Mouse (Mus musculus) liver, embryonic 14.5 days (tissue): ENCODE results near the gene Mre11a. TPM values are rescaled to one million over a fixed set of nuclear protein-coding genes. Genes with fewer than 3 reads are reported as not detected.

Experiments used
- ATAC-seq: fragments of 200-750 bp; cut with Nextera tagmentation; 2 replicates; pipeline ENCODE4 v1.8.0; 2017; ENCODE audit warnings: moderate number of reproducible peaks, mild to moderate bottlenecking, moderate library complexity; ENCODE audit not compliant: insufficient read depth
- DNase-seq, 3 experiments: peaks; one replicate each; pipeline ENCODE4 v3.0.0-alpha.2; 2012 to 2013; ENCODE audit warnings: low read depth in 3 of 3, low spot score in 3 of 3
- H3K27ac ChIP-seq: fragments of 300-500 bp; sonication (generic); 2 replicates; pipeline ENCODE4 v1.5.1; 2014; ENCODE audit warnings: moderate library complexity, mild to moderate bottlenecking, control low read depth, inconsistent platforms
- H3K27me3 ChIP-seq: fragments of 300-500 bp; sonication (generic); 2 replicates; pipeline ENCODE4 v1.6.1; 2014; ENCODE audit warnings: mild to moderate bottlenecking, low read length, moderate library complexity; ENCODE audit not compliant: control insufficient read depth, insufficient read depth
- H3K36me3 ChIP-seq: fragments of 300-500 bp; sonication (generic); replicated peaks from 2 replicates; pipeline ENCODE4 v1.6.1; 2014; ENCODE audit warnings: low read depth; ENCODE audit not compliant: control insufficient read depth, insufficient read depth
- H3K4me1 ChIP-seq, 2 experiments: fragments of 200-500 bp in 1 of 2; fragments of 300-500 bp in 1 of 2; sonication (generic) in 1 of 2; replicated peaks; 2 replicates each; pipeline ENCODE4 v1.6.1; 2012 to 2014; ENCODE audit warnings: antibody characterized with exemption in 1 of 2, inconsistent platforms in 1 of 2, low read length in 1 of 2; ENCODE audit not compliant: control insufficient read depth in 2 of 2, insufficient read depth in 2 of 2
- H3K4me2 ChIP-seq: fragments of 300-500 bp; sonication (generic); 2 replicates; pipeline ENCODE4 v1.6.1; 2014; ENCODE audit warnings: low read depth, mild to moderate bottlenecking, control low read depth, moderate library complexity
- H3K4me3 ChIP-seq, 2 experiments: fragments of 200-500 bp in 1 of 2; fragments of 300-500 bp in 1 of 2; sonication (generic) in 1 of 2; 2 replicates each; pipeline ENCODE4 v1.5.1; 2012 to 2014; ENCODE audit warnings: low read depth in 2 of 2, low read length in 2 of 2, mild to moderate bottlenecking in 2 of 2, control low read depth in 1 of 2, inconsistent platforms in 1 of 2, moderate library complexity in 1 of 2; ENCODE audit not compliant: insufficient read depth in 1 of 2
- H3K9ac ChIP-seq: fragments of 300-500 bp; sonication (generic); replicated peaks from 2 replicates; pipeline ENCODE4 v1.6.1; 2014; ENCODE audit warnings: mild to moderate bottlenecking, control low read depth, moderate library complexity
- H3K9me3 ChIP-seq: fragments of 300-500 bp; sonication (generic); 2 replicates; pipeline ENCODE4 v1.6.1; 2016; ENCODE audit warnings: low read length, mixed read lengths; ENCODE audit not compliant: control insufficient read depth
- CTCF ChIP-seq: IDR thresholded peaks from 2 replicates; pipeline ENCODE4 v1.5.1; 2016; ENCODE audit warnings: antibody characterized with exemption, low read depth, control low read depth
- EP300 ChIP-seq: IDR thresholded peaks from 2 replicates; pipeline ENCODE4 v1.6.1; 2016; ENCODE audit warnings: antibody characterized with exemption, low read depth
- WGBS: fragments of 180-500 bp; shearing (Covaris S2); extraction: QIAGEN DNeasy Blood & Tissue Kit; methylation state at CpG from one replicate; pipeline ENCODE4 v1.1.7; 2014; ENCODE audit not compliant: insufficient replicate concordance; 5-methylcytosine and 5-hydroxymethylcytosine counted together
- polyA plus RNA-seq, 2 experiments: library from polyadenylated mRNA; depleted of rRNA in 1 of 2; stranded (reverse) in 1 of 2; unstranded in 1 of 2; fragments of >200 nt; fragmentation: Nextera tagmentation in 1 of 2; extraction: Ambion mirVana in 1 of 2; gene quantifications; 2 replicates each; pipeline versions ENCODE4 v1.2.1 to v1.2.3; 2012 to 2014

Mre11a gene
- polyA plus RNA-seq, 2 experiments: 7.1 to 12.9 TPM

GRCm38 (mm10) chr9:14759261-14759660 is 25.2 kb upstream of the Mre11a start:
- ATAC-seq (no peak), DNase-seq (no peak)
- Histone ChIP-seq H3K27ac (no peak overlapping the region), H3K4me1 (0 out of 4 replicates have a peak, but pooled peaks cover 0 to 2% of the 10 kb centered on the region in 2 experiments), H3K9me3 (no peaks in the 10 kb centered on the region), H3K4me2 (no peak overlapping the region), H3K4me3 (no peak overlapping the region), H3K27me3 (no peaks in the 10 kb centered on the region), H3K9ac (no peak overlapping the region), H3K36me3 (no peaks in the 10 kb centered on the region)
- TF ChIP-seq EP300 (no peak), CTCF (no peak)

GRCm38 (mm10) chr9:14764765-14765164 is 19.7 kb upstream of the Mre11a start:
- no peak overlapping the region for H3K4me2 ChIP-seq
- TF ChIP-seq CTCF (peak; percentile 66), EP300 (no peak)
- DNase-seq (no peak), ATAC-seq (no peak)
- no peak overlapping the region for H3K27ac ChIP-seq
- no peak overlapping the region for H3K9ac ChIP-seq
- no peaks in the 10 kb centered on the region for H3K36me3 ChIP-seq
- H3K27me3 ChIP-seq: no peaks in the 10 kb centered on the region; the same call in 1 of the 2 replicates
- 13% methylated on average over 7 of the region's 7 CpGs for WGBS
- H3K4me3 ChIP-seq: no peak overlapping the region
- no peaks in the 10 kb centered on the region for H3K4me1 ChIP-seq
- no peaks in the 10 kb centered on the region for H3K9me3 ChIP-seq

- ATAC-seq (no peak), DNase-seq (no peak)
- TF ChIP-seq EP300 (no peak), CTCF (no peak)
- Histone ChIP-seq H3K9me3 (no peaks in the 10 kb centered on the region), H3K4me1 (no peaks in the 10 kb centered on the region), H3K4me3 (no peak overlapping the region), H3K36me3 (no peaks in the 10 kb centered on the region), H3K27me3 (peaks cover 5% of the 10 kb centered on the region; the same call in 1 of the 2 replicates), H3K4me2 (no peak overlapping the region), H3K9ac (no peak overlapping the region), H3K27ac (no peak overlapping the region)
- WGBS: 53% methylated on average over 5 of the region's 6 CpGs
Measured at GRCm38 (mm10) chr9:14769811-14770210, 14.6 kb upstream of the Mre11a start.

- 29% methylated on average over 23 of the region's 23 CpGs for WGBS
- Histone ChIP-seq H3K9me3 (no peaks in the 10 kb centered on the region), H3K9ac (no peak within 1 kb of the TSS), H3K4me2 (no peak within 1 kb of the TSS), H3K27ac (no peak within 1 kb of the TSS), H3K36me3 (no peaks in the 10 kb centered on the region), H3K4me3 (no peak within 1 kb of the TSS), H3K4me1 (no peaks in the 10 kb centered on the region), H3K27me3 (peaks cover 5% of the 10 kb centered on the region; the same call in 1 of the 2 replicates)
- no peak for DNase-seq
- ATAC-seq: no peak
- no peak for TF ChIP-seq EP300
- no peak for TF ChIP-seq CTCF
Measured at GRCm38 (mm10) chr9:14770803-14771471, 13.5 kb upstream of the Mre11a start, which contains the start of gene 1700012B09Rik. TSS of gene 1700012B09Rik (minus strand) at chr9:14771030.

GRCm38 (mm10) chr9:14772074-14772473 is 12.4 kb upstream of the Mre11a start:
- H3K4me1 ChIP-seq: no peaks in the 10 kb centered on the region
- no peak overlapping the region for H3K9ac ChIP-seq
- no peak overlapping the region for H3K4me3 ChIP-seq
- no peak overlapping the region for H3K4me2 ChIP-seq
- no peak overlapping the region for H3K27ac ChIP-seq
- DNase-seq (no peak), ATAC-seq (no peak)
- peaks cover 5% of the 10 kb centered on the region; the same call in 1 of the 2 replicates for H3K27me3 ChIP-seq
- 60% methylated on average over 2 of the region's 2 CpGs for WGBS
- TF ChIP-seq EP300: no peak
- no peak for TF ChIP-seq CTCF
- no peaks in the 10 kb centered on the region for H3K36me3 ChIP-seq
- no peaks in the 10 kb centered on the region for H3K9me3 ChIP-seq
